Mouse (Mus musculus) midbrain, embryonic 11.5 days (tissue): Measurements from ENCODE around the gene Tex26. TPM values are rescaled to one million over a fixed set of nuclear protein-coding genes. Genes with fewer than 3 reads are reported as not detected.
A peak's percentile ranks its signal among the peaks of the same experiment; 100 is the strongest.

Source experiments
- ATAC-seq: fragments of 200-750 bp; cut with Nextera tagmentation; 2 replicates; pipeline ENCODE4 v1.8.0; 2017; ENCODE audit warnings: moderate TSS enrichment, moderate library complexity; ENCODE audit not compliant: low FRiP score
- DNase-seq: peaks from one replicate; pipeline ENCODE4 v3.0.0; 2015; ENCODE audit warnings: low spot score; ENCODE audit errors: missing footprints
- H3K27ac ChIP-seq: fragments of 300-500 bp; sonication (generic); 2 replicates; pipeline ENCODE4 v1.5.1; 2014; ENCODE audit warnings: low read depth, low read length
- H3K27me3 ChIP-seq: fragments of 300-500 bp; sonication (generic); 2 replicates; pipeline ENCODE4 v1.6.1; 2014; ENCODE audit warnings: mild to moderate bottlenecking, low read length, moderate library complexity, mixed read lengths; ENCODE audit not compliant: control insufficient read depth, insufficient read depth
- H3K36me3 ChIP-seq: fragments of 300-500 bp; sonication (generic); 2 replicates; pipeline ENCODE4 v1.6.1; 2014; ENCODE audit warnings: mild to moderate bottlenecking, low read length, moderate library complexity, mixed read lengths; ENCODE audit not compliant: control insufficient read depth, insufficient read depth
- H3K4me1 ChIP-seq: fragments of 300-500 bp; sonication (generic); 2 replicates; pipeline ENCODE4 v1.6.1; 2014; ENCODE audit warnings: low read length; ENCODE audit not compliant: control insufficient read depth, insufficient read depth
- H3K4me2 ChIP-seq: fragments of 300-500 bp; sonication (generic); 2 replicates; pipeline ENCODE4 v1.6.1; 2014; ENCODE audit warnings: mild to moderate bottlenecking, moderate library complexity
- H3K4me3 ChIP-seq: fragments of 300-500 bp; sonication (generic); 2 replicates; pipeline ENCODE4 v1.5.1; 2014; ENCODE audit warnings: low read depth, low read length
- H3K9ac ChIP-seq: fragments of 300-500 bp; sonication (generic); 2 replicates; pipeline ENCODE4 v1.6.1; 2014; ENCODE audit warnings: low read length
- H3K9me3 ChIP-seq: fragments of 300-500 bp; sonication (generic); 2 replicates; pipeline ENCODE4 v1.6.1; 2016; ENCODE audit warnings: low read length; ENCODE audit not compliant: control insufficient read depth
- WGBS: fragments of 180-500 bp; shearing (Covaris S2); extraction: QIAGEN DNeasy Blood & Tissue Kit; methylation state at CpG from one replicate; pipeline ENCODE4 v1.1.7; 2014; 5-methylcytosine and 5-hydroxymethylcytosine counted together
- polyA plus RNA-seq: library from polyadenylated mRNA; unstranded; fragments of >200 nt; fragmentation: Nextera tagmentation; extraction: Ambion mirVana; gene quantifications from 2 replicates; pipeline ENCODE4 v1.2.1, GENCODE M21; 2014

The Tex26 gene
- 1.2 and 1.5 TPM in 2 replicates for polyA plus RNA-seq

GRCm38 (mm10) chr5:149439531-149440179, at the start of gene Tex26:
Gene Tex26 (plus strand): TSS chr5:149439660.
- WGBS, result 1% methylated on average over 25 of the region's 25 CpGs

DNA sequence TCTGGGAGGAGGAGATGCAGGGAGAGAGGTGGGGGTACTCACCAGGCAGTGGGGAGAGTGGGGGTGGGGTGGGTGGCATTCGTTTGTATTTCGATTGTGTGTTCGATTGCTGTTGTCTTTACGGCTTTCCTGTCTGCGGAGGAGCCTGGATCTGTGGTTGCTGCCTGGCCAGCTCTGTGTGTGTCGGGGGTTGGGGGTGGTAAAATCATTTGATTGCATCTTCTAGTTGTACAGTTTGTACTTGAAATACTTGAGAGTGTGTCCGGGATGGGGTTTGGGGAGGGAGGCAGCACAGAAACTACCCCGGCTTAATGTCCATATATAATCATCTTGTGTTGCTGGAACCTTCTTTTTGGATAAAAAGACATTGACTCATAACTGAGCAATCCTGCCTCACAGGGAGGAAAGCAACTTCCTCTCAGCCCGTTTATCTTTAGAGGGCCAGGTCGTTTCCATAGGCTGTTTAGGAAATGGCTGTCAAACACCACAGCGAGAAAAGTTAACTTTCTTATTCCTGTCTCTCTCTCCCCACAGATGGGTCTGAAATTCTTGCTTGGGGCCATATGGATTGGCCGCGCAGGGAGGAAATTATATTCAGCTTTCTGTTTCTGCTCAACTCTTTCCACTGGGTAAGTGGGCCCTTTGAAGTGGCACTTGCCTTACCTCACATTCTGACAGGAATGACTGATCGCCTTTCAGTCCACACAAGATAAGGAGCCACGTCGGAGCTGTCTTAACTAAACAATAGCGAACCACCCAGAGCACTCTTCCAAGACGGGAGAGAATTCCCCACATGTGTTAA, 47.7 kb upstream of the Tex26 start:
- no peaks in the 10 kb centered on the region for H3K9me3 ChIP-seq
- no peak overlapping the region for H3K4me3 ChIP-seq
- H3K36me3 ChIP-seq, result no peaks in the 10 kb centered on the region
- H3K27me3 ChIP-seq, result no peaks in the 10 kb centered on the region
- H3K9ac ChIP-seq, result no peak overlapping the region
- H3K4me1 ChIP-seq, result no peaks in the 10 kb centered on the region
- ATAC-seq (no peak), DNase-seq (no peak)
- WGBS, result 64% methylated on average over 18 of the region's 18 CpGs
- no peak overlapping the region for H3K27ac ChIP-seq
- H3K4me2 ChIP-seq, result no peak overlapping the region

More at GRCm38 (mm10) chr5:149439531-149440179, at the start of gene Tex26:
- H3K36me3 ChIP-seq, result no peaks in the 10 kb centered on the region
- peak within 1 kb of the TSS; percentile 97 for H3K27ac ChIP-seq
- DNase-seq (peak; percentile 99), ATAC-seq (peak; percentile 92)
- H3K9ac ChIP-seq, result peak within 1 kb of the TSS; percentile 67
- no peaks in the 10 kb centered on the region for H3K9me3 ChIP-seq
- H3K4me3 ChIP-seq, result peak within 1 kb of the TSS; percentile 32
- peaks cover 7% of the 10 kb centered on the region; the same call in 1 of the 2 replicates for H3K27me3 ChIP-seq
- H3K4me2 ChIP-seq, result peak within 1 kb of the TSS; percentile 74
- peaks cover 30% of the 10 kb centered on the region for H3K4me1 ChIP-seq

DNA sequence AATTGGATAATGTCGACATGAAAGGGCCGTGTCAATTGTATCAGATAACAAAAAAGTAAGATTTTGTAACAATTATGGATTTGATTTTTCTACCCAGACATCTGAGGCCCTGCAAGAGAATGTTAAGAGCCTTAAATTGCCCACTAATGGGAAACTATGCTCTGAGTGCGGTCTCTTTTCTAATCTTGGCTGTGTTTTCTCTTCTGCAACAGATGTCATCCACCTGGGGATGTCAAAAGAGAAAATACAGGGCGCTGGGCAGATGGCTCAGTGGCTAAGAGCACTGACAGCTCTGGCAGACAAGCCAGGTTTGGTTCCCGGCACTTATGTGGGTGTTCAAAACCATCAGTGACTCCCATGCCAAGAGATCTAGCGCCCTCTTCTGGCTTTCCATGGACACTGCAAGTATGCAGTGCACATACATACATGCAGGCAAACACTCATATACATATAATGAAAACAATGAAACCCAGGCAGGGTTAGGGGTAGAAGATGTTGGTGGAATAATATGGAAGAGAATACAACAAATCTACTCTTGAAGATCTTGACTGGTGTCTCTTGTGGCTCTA, 47.0 kb upstream of the Tex26 start:
- DNase-seq (no peak), ATAC-seq (no peak)
- 83% methylated on average over 6 of the region's 6 CpGs for WGBS

DNA sequence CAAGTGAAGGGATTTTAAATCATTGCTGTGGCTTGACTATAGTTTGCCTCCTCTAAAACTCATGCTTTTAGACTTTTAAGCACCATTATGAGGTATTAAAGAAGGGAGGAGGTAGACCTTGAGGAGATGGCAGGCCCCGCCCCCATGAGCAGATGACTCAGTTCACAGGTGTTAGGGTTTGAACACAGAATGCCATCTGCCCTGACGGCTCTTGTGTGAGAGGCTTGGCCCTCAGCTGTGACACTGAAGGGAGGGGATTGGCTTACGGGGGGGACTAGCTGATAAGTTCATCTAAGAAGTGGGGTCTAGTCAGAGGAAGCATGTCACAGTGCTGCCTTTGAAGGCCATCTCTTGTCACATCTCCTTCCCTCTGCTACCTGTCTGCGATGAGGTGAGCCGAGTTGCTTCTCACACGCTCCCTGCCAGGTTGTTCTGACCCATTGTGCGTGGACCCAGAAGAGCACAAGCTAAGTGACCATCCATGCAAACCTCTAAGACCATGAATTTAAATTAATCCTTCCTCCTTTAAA, 37.9 kb upstream of the Tex26 start:
- WGBS, result 91% methylated on average over 7 of the region's 7 CpGs
- Histone ChIP-seq H3K9me3 (peaks cover 2% of the 10 kb centered on the region; the same call in 1 of the 2 replicates), H3K4me3 (no peak overlapping the region), H3K9ac (no peak overlapping the region), H3K27me3 (no peaks in the 10 kb centered on the region), H3K36me3 (no peaks in the 10 kb centered on the region), H3K4me2 (no peak overlapping the region), H3K27ac (no peak overlapping the region), H3K4me1 (no peaks in the 10 kb centered on the region)
- DNase-seq (no peak), ATAC-seq (no peak)

More for the DNA sequence above, 47.0 kb upstream of the Tex26 start:
- no peak overlapping the region for H3K4me3 ChIP-seq
- no peaks in the 10 kb centered on the region for H3K36me3 ChIP-seq
- no peaks in the 10 kb centered on the region for H3K9me3 ChIP-seq
- H3K27ac ChIP-seq, result no peak overlapping the region
- no peak overlapping the region for H3K4me2 ChIP-seq
- H3K27me3 ChIP-seq, result no peaks in the 10 kb centered on the region
- no peaks in the 10 kb centered on the region for H3K4me1 ChIP-seq
- H3K9ac ChIP-seq, result no peak overlapping the region

- Histone ChIP-seq H3K36me3 (no peaks in the 10 kb centered on the region), H3K27me3 (no peaks in the 10 kb centered on the region), H3K4me1 (no peaks in the 10 kb centered on the region), H3K4me3 (no peak overlapping the region), H3K4me2 (no peak overlapping the region), H3K27ac (no peak overlapping the region), H3K9me3 (peaks cover 2% of the 10 kb centered on the region; the same call in 1 of the 2 replicates), H3K9ac (no peak overlapping the region)
- 91% methylated on average over 10 of the region's 10 CpGs for WGBS
- DNase-seq (no peak), ATAC-seq (no peak)
Measured at GRCm38 (mm10) chr5:149402029-149402428, 37.4 kb upstream of the Tex26 start.

- no peaks in the 10 kb centered on the region for H3K4me1 ChIP-seq
- 81% methylated on average over 5 of the region's 5 CpGs for WGBS
- no peaks in the 10 kb centered on the region for H3K27me3 ChIP-seq
- no peaks in the 10 kb centered on the region for H3K36me3 ChIP-seq
- H3K9me3 ChIP-seq, result peaks cover 2% of the 10 kb centered on the region; the same call in 1 of the 2 replicates
- ATAC-seq (no peak), DNase-seq (no peak)
- H3K27ac ChIP-seq, result no peak overlapping the region
- H3K4me2 ChIP-seq, result no peak overlapping the region
- no peak overlapping the region for H3K9ac ChIP-seq
- H3K4me3 ChIP-seq, result no peak overlapping the region
Measured at GRCm38 (mm10) chr5:149403386-149403785, 36.1 kb upstream of the Tex26 start.

DNA sequence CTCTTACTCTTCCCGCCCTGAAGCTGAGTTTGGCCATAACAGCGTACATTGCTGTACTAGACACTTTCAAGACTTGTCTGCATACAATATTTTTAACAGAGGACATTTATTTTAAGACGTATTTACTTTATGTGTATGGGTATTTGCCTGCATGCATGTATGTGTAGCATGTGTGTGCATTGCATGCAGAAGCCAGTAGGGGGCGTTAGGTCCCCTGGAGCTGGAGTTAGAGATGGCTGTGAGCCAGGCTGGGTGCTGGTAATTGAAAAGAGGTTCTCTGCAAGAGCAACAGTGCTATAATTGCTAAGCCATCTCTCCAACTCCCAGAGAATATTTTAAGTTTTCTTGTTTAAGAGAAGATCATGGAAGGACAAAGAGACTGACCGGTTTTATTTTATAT, 34.8 kb upstream of the Tex26 start:
- H3K9ac ChIP-seq, result no peak overlapping the region
- no peak overlapping the region for H3K4me3 ChIP-seq
- DNase-seq (no peak), ATAC-seq (no peak)
- peaks cover 2% of the 10 kb centered on the region; the same call in 1 of the 2 replicates for H3K9me3 ChIP-seq
- H3K36me3 ChIP-seq, result no peaks in the 10 kb centered on the region
- H3K27ac ChIP-seq, result no peak overlapping the region
- no peaks in the 10 kb centered on the region for H3K27me3 ChIP-seq
- no peaks in the 10 kb centered on the region for H3K4me1 ChIP-seq
- WGBS, result 79% methylated on average over 5 of the region's 5 CpGs
- no peak overlapping the region for H3K4me2 ChIP-seq

GRCm38 (mm10) chr5:149406791-149407276, 32.6 kb upstream of the Tex26 start:
- Histone ChIP-seq H3K9me3 (peaks cover 2% of the 10 kb centered on the region; the same call in 1 of the 2 replicates), H3K36me3 (no peaks in the 10 kb centered on the region), H3K9ac (no peak overlapping the region), H3K27me3 (no peaks in the 10 kb centered on the region), H3K4me2 (no peak overlapping the region), H3K4me1 (peaks cover 6% of the 10 kb centered on the region), H3K27ac (no peak overlapping the region), H3K4me3 (no peak overlapping the region)
- WGBS, result 92% methylated on average over 8 of the region's 8 CpGs
- DNase-seq (no peak), ATAC-seq (no peak)
